Mouse (Mus musculus): ENCODE results near the gene Kif1b. TPM values are rescaled to one million over a fixed set of nuclear protein-coding genes. Genes with fewer than 3 reads are reported as not detected.

The Kif1b gene
- polyA plus RNA-seq, 1 experiment from 2014 or later: 6.0 TPM

DNA sequence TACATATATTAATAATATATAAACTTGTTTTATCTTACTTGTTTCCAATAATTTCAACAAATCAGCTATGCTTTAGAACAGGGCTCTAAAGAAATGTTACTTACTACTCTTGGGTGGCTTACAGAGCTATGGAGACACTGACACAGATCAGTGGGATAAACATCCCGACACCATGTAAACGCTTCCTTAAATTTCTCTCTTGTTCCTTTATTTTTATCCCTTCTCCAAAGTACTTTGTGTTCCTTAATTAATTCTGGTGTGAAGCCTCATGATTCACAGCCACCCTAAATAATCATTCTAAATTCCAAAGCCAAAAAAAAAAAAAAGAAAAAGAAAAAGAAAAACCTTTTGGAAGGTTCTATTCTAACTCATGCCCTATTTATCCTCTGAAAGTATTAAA lies 42.6 kb downstream of the Kif1b start:
- Histone ChIP-seq H3K4me2 (no peak overlapping the region), H3K9me3 (replicated peaks) (no peaks in the 10 kb centered on the region), H3K36me3 (replicated peaks) (peaks cover 6% of the 10 kb centered on the region; the same call in 1 of the 2 replicates), H3K4me3 (replicated peaks) (no peak overlapping the region), H3K27ac (replicated peaks) (no peak overlapping the region), H3K27me3 (no peaks in the 10 kb centered on the region), H3K4me1 (replicated peaks) (no peaks in the 10 kb centered on the region), H3K9ac (no peak overlapping the region)
- 82% methylated on average over 2 of the region's 2 CpGs for WGBS (ENCODE audit: insufficient replicate concordance)
- no peak for ATAC-seq (ENCODE audit: insufficient read depth)

DNA sequence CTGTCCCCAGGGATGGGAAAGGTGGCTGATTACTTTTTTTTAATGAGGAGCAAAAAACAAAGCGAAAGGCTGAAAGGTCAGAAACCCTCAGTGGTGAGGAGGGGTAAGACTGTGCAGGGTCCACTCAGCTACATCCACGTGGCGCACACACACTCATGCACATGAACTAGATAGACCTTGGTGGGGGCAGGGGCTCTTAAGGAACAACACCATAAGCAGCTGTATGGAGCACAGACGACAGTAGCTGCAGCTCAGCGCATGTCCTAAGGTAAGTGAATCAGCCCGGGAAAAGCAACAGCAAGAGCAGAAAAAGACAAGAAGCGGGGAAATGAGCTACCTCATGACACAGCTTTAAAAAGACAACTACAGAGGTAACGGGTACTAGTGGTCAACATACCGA lies 44.3 kb downstream of the Kif1b start:
- no peaks in the 10 kb centered on the region for H3K9me3 ChIP-seq (replicated peaks)
- H3K27ac ChIP-seq (replicated peaks): no peak overlapping the region
- no peak overlapping the region for H3K4me2 ChIP-seq
- no peaks in the 10 kb centered on the region for H3K27me3 ChIP-seq
- ATAC-seq (ENCODE audit: insufficient read depth): no peak
- no peaks in the 10 kb centered on the region for H3K4me1 ChIP-seq (replicated peaks)
- H3K4me3 ChIP-seq (replicated peaks): no peak overlapping the region
- WGBS (ENCODE audit: insufficient replicate concordance): 77% methylated on average over 9 of the region's 9 CpGs
- H3K9ac ChIP-seq: no peak overlapping the region
- 0 out of 2 replicates have a peak, but pooled peaks cover 6% of the 10 kb centered on the region for H3K36me3 ChIP-seq (replicated peaks)

DNA sequence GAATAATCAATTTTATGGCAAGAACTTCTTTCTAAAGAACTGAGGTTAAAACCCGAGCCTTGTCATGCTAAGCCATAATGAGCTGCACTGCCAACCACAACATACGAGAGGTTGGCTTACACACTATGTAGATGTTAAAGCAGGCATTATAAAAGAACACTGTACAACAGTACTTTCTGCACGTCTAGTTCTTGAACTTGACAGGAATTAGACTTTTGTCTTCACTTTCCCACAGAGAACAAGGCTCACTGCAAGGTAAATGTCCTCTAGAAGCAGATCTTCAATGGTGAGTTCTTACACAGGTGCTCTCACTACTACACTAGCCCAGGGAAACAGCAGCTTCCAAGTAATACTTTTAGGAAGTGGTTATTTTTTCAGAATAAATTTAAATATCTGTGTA lies 46.0 kb downstream of the Kif1b start:
- 50% methylated on average over 3 of the region's 3 CpGs for WGBS (ENCODE audit: insufficient replicate concordance)
- no peak overlapping the region for H3K4me2 ChIP-seq
- H3K27me3 ChIP-seq: no peaks in the 10 kb centered on the region
- H3K27ac ChIP-seq (replicated peaks): no peak overlapping the region
- H3K4me1 ChIP-seq (replicated peaks): no peaks in the 10 kb centered on the region
- no peak overlapping the region for H3K4me3 ChIP-seq (replicated peaks)
- H3K9ac ChIP-seq: no peak overlapping the region
- H3K36me3 ChIP-seq (replicated peaks): 0 out of 2 replicates have a peak, but pooled peaks cover 2% of the 10 kb centered on the region
- no peaks in the 10 kb centered on the region for H3K9me3 ChIP-seq (replicated peaks)
- ATAC-seq (ENCODE audit: insufficient read depth): no peak

DNA sequence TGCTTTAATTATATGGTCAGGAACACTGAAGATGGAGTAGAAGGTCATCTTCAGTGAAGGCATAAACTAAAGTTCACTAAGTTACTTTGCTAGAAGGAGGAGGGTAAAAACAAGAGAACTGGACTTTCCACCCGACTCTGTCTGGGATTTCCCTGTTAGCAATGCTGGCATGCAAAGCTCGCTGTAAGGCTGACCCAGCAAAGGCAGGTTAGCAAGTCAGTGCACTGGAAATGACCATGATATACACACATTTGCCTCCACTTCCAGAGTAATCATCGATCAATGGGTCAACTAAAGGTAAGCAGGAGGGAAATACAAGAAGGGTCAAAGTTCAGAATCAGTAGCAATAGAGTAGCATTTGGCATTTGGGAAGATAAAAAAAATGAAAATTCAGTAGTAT lies 46.6 kb downstream of the Kif1b start:
- no peak for ATAC-seq (ENCODE audit: insufficient read depth)
- H3K4me3 ChIP-seq (replicated peaks): no peak overlapping the region
- no peak overlapping the region for H3K27ac ChIP-seq (replicated peaks)
- no peaks in the 10 kb centered on the region for H3K9me3 ChIP-seq (replicated peaks)
- 0 out of 2 replicates have a peak, but pooled peaks cover 2% of the 10 kb centered on the region for H3K36me3 ChIP-seq (replicated peaks)
- H3K4me2 ChIP-seq: no peak overlapping the region
- H3K27me3 ChIP-seq: no peaks in the 10 kb centered on the region
- WGBS (ENCODE audit: insufficient replicate concordance): 62% methylated on average over 3 of the region's 3 CpGs
- H3K9ac ChIP-seq: no peak overlapping the region
- no peaks in the 10 kb centered on the region for H3K4me1 ChIP-seq (replicated peaks)

DNA sequence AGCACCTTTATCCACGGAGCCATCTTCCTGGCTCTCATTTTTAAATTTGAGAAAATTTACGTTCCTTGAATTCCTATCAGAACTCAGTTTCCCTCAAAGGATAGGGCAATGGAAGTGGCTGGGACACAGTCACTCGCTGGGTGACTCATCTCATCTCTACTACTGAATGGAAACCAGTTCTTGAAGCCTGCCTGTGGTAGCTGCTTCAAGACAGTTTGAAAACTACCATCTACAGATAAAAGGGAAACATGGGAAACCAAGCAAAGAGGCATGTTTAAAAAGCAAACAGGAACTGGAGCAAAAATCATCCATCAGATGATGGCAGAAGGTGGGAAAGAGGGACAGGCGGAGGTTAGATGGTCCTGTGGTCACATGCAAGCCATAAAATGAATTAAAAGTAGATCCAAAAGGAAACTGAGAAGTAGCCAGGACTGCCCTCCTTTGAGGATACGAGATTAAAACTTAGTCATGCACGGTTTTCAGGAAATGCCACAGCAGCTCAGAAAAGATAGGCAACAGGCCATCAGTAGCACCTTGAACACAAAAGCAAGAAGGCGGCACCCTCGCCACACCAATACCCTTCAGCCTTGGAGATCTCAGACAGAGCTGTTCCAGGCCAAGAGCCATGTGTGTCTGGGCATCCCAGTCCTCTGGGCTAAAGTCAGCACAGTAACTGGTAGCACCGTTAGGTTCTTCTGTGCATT lies 48.0 kb downstream of the Kif1b start:
- Histone ChIP-seq H3K9me3 (replicated peaks) (no peaks in the 10 kb centered on the region), H3K4me1 (replicated peaks) (no peaks in the 10 kb centered on the region), H3K27me3 (no peaks in the 10 kb centered on the region), H3K4me2 (no peak overlapping the region), H3K36me3 (replicated peaks) (no peaks in the 10 kb centered on the region), H3K27ac (replicated peaks) (no peak overlapping the region), H3K4me3 (replicated peaks) (no peak overlapping the region), H3K9ac (no peak overlapping the region)
- no peak for ATAC-seq (ENCODE audit: insufficient read depth)
- WGBS (ENCODE audit: insufficient replicate concordance): 59% methylated on average over 9 of the region's 9 CpGs

DNA sequence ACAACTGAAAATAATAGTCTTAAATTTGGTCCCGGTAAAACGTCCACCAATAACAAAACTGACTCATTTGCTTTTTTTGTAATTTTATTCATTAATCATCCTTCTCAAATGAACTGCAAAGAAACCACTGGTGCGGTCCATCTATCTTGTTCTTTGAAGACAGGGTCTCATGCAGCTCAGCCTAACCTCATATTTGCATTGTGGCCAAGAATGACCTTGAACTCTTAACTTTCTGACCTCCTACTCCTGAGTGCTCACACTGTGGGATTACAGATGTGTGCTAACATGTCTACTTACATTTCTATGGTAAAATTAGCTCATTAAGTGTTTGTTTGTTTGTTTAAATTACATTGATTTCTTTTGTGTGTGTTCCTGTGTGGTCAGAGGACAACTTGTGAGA lies 48.6 kb downstream of the Kif1b start:
- 62% methylated on average over 3 of the region's 3 CpGs for WGBS (ENCODE audit: insufficient replicate concordance)
- no peaks in the 10 kb centered on the region for H3K36me3 ChIP-seq (replicated peaks)

DNA sequence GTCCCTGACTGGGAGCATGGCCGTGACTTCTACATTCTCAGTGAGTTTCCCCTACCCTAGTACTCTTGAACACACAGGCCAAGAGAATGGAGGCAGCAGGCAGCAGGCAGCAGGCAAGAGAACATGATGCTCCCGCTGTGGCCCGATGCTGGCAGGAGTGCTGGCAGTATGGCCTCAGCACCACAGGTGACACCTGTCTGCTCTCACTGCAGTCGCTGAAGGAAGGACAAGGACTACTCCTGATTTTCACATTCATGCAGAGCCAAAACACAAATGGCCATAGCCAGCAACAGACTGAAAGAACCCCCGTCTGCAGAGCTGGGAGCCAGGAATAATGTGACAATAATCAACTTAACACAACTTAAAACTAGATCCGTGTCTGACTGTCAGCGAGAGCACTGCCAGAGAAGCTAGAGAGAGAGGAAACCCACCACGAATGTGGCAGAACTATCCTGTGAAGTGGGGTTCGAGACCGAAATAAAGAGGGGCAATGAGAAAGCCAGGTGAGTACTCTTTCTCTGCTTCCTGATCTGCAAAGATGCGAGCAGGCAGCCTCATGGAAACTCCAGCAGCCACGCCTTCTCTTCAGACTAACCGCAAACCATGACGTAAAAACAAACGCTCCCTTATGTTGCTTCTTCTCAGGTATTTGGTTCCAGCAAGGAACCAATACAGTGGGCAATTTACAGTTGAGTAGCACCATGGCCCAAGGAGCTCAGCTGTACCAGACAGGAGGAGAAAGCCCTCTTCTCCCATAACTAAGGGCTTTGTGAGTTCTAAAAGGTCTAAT lies 50.8 kb downstream of the Kif1b start:
- Histone ChIP-seq H3K27ac (replicated peaks) (no peak overlapping the region), H3K4me2 (no peak overlapping the region), H3K27me3 (no peaks in the 10 kb centered on the region), H3K9me3 (replicated peaks) (no peaks in the 10 kb centered on the region), H3K4me3 (replicated peaks) (no peak overlapping the region), H3K4me1 (replicated peaks) (no peaks in the 10 kb centered on the region), H3K9ac (no peak overlapping the region), H3K36me3 (replicated peaks) (no peaks in the 10 kb centered on the region; the same call in 1 of the 2 replicates)
- 74% methylated on average over 15 of the region's 15 CpGs for WGBS (ENCODE audit: insufficient replicate concordance)
- ATAC-seq (ENCODE audit: insufficient read depth): no peak

More for the DNA sequence above, 48.6 kb downstream of the Kif1b start:
- Histone ChIP-seq H3K4me2 (no peak overlapping the region), H3K9ac (no peak overlapping the region), H3K4me3 (replicated peaks) (no peak overlapping the region), H3K4me1 (replicated peaks) (no peaks in the 10 kb centered on the region), H3K9me3 (replicated peaks) (no peaks in the 10 kb centered on the region), H3K27ac (replicated peaks) (no peak overlapping the region), H3K27me3 (no peaks in the 10 kb centered on the region)
- ATAC-seq (ENCODE audit: insufficient read depth): no peak

DNA sequence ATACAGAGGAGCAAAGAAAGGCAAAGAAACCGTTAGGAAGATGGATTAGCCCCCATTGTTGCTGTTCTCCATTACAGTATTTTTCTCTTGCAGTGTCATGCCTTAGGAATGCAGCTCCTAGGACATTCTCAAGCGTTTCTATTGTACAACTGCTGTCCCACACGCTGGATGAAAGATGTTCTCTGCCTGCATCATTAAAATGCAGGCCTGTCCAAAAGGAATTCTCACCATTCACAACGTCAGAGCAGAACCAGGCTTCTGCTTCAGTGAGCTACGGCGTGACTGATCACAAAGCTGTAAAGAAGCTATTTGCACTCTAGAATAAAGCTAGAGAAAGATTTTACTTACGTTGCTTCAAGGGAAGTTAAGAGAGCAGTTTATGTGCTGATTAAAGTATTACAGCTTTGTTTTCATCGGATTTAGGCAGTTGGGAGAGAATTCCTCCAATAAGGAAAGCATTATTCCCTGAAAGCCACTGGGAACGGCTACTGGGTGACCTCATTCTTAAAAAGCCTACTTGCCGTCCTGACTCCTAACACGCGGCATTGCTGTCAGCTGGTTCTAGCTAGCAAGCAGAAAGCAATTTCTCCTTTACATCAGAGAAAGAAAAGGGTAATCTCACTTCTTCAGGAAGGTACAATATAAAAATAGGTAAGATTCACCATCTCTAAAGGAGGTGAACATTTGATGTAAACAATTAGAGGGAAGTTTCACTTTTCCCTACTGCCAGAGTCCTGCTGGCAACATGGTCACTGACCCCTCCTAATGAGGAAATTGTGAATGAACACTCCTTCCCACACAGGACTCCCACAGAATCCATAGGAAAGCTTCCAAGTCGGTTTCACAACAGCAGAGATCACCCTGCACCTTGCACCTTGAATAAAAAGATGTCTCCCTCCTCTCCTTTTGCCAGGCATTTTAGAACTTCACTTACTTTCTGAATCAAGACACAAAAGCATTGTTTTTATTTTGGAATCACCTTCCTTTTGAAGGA lies 51.9 kb downstream of the Kif1b start:
- no peak for ATAC-seq (ENCODE audit: insufficient read depth)
- H3K4me2 ChIP-seq: no peak overlapping the region
- no peaks in the 10 kb centered on the region for H3K27me3 ChIP-seq
- H3K9me3 ChIP-seq (replicated peaks): no peaks in the 10 kb centered on the region
- H3K9ac ChIP-seq: no peak overlapping the region
- H3K4me1 ChIP-seq (replicated peaks): no peaks in the 10 kb centered on the region
- no peak overlapping the region for H3K27ac ChIP-seq (replicated peaks)
- 53% methylated on average over 13 of the region's 13 CpGs for WGBS (ENCODE audit: insufficient replicate concordance)
- peaks cover 2% of the 10 kb centered on the region; the same call in 1 of the 2 replicates for H3K36me3 ChIP-seq (replicated peaks)
- no peak overlapping the region for H3K4me3 ChIP-seq (replicated peaks)

DNA sequence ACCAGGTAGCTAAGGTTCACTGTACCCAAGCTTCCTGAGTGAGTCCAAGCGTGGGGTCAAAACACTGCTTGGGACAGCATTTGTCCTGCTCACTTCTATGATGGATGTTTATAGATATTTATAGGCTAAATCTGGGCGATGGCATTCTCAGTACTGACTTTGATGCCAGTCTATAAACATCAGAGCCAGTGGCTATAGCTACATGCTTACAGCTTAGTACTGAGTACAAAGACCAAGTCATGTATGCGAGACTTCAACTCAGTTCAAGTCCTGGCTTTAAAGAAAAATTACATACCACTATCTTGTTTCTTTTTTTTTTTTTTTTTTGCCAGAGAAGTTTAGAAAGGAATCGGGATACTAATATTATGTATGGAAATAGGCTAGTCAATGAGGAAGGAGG lies 52.7 kb downstream of the Kif1b start:
- Histone ChIP-seq H3K9ac (no peak overlapping the region), H3K27ac (replicated peaks) (no peak overlapping the region), H3K4me2 (no peak overlapping the region), H3K4me3 (replicated peaks) (no peak overlapping the region), H3K27me3 (no peaks in the 10 kb centered on the region), H3K36me3 (replicated peaks) (peaks cover 2% of the 10 kb centered on the region; the same call in 1 of the 2 replicates), H3K4me1 (replicated peaks) (no peaks in the 10 kb centered on the region), H3K9me3 (replicated peaks) (no peaks in the 10 kb centered on the region)
- no peak for ATAC-seq (ENCODE audit: insufficient read depth)
- WGBS (ENCODE audit: insufficient replicate concordance): 64% methylated on average over 4 of the region's 4 CpGs

DNA sequence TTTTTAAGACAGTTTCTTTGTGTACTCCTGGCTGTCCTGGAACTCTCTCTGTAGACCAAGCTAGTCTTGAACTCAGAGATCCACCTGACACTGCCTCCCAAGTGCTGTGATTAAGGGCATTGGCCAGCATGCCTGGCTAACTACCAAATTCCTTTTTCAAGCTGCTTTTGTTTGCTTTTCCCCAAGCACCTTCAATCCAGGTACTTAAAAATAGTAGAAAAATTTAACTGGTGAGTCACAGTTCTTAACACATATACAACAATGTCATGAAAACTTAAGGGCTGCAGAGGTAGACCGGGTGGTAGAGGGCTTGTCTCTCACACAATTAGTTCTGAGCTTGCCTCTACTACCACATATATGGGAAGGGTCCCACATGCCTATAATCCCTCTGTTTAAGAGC lies 58.2 kb downstream of the Kif1b start:
- Histone ChIP-seq H3K9me3 (replicated peaks) (no peaks in the 10 kb centered on the region), H3K4me3 (replicated peaks) (no peak overlapping the region), H3K4me2 (no peak overlapping the region), H3K9ac (no peak overlapping the region), H3K27ac (replicated peaks) (no peak overlapping the region), H3K27me3 (no peaks in the 10 kb centered on the region), H3K4me1 (replicated peaks) (no peaks in the 10 kb centered on the region), H3K36me3 (replicated peaks) (peaks cover 2% of the 10 kb centered on the region; the same call in 1 of the 2 replicates)
- WGBS (ENCODE audit: insufficient replicate concordance): 71% methylated on average over 1 of the region's 1 CpGs
- no peak for ATAC-seq (ENCODE audit: insufficient read depth)

Measured in liver, embryonic 15.5 days (tissue).